Mouse (Mus musculus): ENCODE data around the gene Pga5.

Pga5 gene

DNA sequence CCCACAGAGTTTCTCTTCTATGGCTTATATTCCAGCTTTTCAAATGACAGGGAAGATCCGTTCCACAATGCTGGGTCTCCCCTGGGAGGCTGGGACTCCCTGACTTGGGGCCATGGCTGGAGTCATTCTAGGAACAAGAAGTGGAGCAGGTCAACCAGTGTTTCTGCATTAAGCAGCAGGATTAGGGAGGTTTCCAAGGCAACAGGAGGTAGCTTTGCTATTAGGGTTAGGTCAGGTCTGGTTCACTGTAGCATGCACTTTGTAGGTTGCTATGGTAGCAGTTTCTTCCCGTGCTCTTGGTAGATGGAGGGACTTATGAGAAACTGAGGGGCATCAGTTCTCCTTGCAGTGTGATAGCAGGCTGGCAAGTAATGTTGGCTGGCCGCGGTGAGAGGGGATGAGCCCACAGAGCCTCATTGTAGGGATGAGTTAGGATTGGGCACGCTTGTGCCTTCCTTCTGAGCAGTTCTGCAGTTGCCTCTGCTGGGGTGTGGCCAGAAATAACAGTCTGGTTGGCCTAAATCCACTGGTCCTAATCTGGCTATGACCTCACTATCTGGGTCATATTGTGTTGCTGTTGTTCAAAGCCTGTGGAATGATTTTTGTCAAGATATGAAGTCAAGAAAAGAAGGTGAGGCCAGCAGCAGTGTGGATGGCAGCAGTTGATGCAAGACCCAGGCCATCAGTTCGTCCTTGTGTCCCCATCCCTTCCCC, 23.3 kb upstream of the Pga5 start:
- no peak for DNase-seq

GRCm38 (mm10) chr19:10699851-10700250, 22.0 kb upstream of the Pga5 start:
- no peak for DNase-seq

GRCm38 (mm10) chr19:10698131-10698991, 20.5 kb upstream of the Pga5 start:
- DNase-seq: no peak

GRCm38 (mm10) chr19:10695801-10696200, 17.9 kb upstream of the Pga5 start:
- no peak for DNase-seq

GRCm38 (mm10) chr19:10693926-10694682, 16.2 kb upstream of the Pga5 start:
- DNase-seq: no peak

DNA sequence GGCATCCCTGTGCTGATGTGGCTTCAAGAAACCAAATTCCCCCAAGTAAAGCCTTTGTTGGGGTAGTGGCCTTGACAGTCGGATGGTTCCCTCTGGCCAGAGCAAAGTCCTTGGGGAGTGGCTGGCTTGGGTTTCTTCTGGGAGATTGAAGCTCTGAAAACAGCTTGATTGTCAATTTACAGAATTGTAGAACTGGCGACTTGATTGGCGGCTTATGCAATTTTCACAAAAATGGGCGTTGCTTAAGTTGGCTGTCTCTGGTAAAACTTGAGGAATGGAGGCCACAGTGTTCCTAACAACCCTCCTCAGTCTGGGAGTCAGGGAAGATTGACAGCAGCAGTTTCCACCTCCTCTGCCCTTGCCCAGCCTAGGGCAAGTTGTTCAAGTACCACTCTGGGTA, 14.5 kb upstream of the Pga5 start:
- DNase-seq: no peak

DNA sequence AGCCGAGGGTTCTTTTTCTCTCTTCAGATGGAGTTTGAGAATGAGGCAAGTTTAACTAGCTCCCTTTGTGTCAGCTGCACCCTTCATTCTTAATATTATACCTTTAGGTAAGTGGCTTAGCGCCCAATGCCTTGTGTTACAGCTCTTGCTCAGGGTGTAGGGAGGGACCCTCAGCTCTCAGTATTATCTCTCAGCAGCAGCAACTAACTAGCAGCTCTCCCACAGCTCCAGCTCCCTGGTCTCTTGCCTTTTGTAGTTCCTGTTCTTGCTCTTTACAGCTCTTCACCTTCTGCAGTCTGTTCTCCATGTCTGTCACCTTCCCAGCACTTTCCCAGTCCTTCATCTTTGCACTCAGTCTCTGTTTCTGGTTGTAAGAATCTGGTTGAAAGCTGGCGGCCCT, 13.8 kb upstream of the Pga5 start:
- DNase-seq: no peak

GRCm38 (mm10) chr19:10691121-10691520, 13.2 kb upstream of the Pga5 start:
- no peak for DNase-seq

DNA sequence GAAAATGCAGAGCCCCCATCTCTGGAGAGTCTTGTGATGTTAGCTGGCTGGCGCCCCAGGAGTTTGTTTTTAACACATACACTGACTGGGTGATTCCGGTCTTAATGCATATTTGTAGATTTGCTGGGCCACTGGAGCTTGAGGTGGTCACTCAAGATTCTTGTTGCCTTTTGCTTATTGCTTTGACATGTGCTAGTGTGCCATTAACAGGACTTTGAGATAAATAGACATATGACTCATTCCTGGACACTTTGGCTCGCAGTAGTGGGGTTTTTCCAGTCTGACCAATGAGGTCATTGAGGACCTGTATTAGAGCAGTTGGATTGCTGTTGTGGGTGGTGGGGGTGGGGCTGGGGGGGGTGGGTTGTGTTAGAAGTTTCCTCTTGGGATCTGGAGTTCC, 12.5 kb upstream of the Pga5 start:
- no peak for DNase-seq

GRCm38 (mm10) chr19:10689470-10690166, 11.7 kb upstream of the Pga5 start:
- DNase-seq: no peak

GRCm38 (mm10) chr19:10688537-10689352, 10.9 kb upstream of the Pga5 start, which contains the start of gene Vps37c:
Gene Vps37c, plus strand, starts transcription at chr19:10688735.
- peak; percentile 98 for DNase-seq

DNA sequence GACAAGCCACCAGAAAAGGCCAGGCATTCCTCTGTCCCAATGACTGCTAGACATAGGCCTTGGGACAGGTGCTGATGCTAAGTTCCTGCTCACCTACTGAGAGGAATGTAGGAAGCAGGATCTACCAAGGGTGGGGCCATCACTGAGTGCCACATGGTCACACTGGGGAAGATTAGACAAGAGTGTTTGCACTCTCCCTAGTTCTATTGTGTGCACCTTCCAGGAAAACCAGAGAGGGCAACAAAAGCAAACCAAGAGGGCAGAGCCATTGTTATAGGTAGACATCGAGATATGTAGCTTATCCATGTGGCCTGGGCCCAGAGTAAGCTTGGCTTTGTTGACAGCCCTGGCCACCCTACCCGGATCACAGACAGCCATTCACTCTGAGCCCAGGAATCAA, 7.9 kb upstream of the Pga5 start:
- no peak for DNase-seq

DNA sequence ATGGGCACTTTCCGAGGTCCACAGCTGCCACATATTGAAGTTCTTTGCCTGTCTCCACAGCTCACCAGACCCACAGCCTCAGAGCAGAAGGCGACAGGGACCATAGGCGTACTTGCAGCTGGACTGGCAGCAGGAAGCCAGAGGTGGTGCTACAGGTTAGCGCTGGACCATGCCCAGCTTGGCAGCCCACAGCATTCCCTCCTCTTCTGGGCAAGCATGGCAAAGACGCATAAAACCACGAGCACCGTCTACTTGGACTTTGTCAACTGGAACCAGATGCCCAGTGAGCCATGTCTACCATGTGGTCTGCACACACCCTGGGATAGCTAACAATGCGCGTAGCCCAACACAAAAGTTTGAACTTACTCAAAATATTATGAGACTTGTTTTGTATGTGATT, 7.2 kb upstream of the Pga5 start:
- DNase-seq: no peak

- DNase-seq: no peak
Observed at GRCm38 (mm10) chr19:10681571-10681970, 3.7 kb upstream of the Pga5 start.

DNA sequence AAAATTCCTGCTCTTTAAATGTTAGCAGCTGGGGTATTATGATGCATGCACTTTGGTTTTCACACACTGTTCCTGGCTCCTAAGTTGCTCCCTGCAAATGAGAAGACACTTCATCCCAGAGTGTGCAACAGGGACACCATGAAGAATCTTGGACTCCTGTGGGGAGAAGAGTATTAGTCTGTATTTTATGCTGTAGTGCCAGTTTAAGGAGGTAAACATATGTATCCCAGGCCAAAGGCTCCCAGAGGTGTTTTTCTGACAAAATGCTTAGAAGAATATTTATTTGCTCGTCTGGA, 849 bp upstream of the Pga5 start:
- DNase-seq: no peak

DNA sequence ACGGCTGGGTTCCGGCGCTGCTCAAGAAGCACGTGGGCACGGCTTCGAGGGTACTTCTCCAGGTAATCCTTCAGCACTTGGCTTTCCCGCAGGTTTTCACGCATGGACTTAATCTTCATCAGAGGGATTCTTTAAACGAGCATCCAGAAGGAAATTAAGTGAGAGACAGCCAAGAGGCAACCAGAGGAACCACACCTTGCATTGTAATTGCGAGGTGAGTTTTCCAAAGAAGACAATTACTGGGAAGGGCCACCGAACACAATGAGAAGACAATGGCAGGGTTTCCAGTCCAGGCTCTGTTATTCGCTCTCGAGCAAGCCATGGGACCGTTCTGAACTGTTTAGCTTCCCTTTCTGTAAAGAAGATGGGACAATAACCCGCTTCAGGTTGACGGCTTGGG, 1.2 kb downstream of the Pga5 start:
- DNase-seq: no peak

GRCm38 (mm10) chr19:10673275-10673674, 4.6 kb downstream of the Pga5 start:
- no peak for DNase-seq

GRCm38 (mm10) chr19:10671854-10672417, 5.9 kb downstream of the Pga5 start:
- DNase-seq: no peak

DNA sequence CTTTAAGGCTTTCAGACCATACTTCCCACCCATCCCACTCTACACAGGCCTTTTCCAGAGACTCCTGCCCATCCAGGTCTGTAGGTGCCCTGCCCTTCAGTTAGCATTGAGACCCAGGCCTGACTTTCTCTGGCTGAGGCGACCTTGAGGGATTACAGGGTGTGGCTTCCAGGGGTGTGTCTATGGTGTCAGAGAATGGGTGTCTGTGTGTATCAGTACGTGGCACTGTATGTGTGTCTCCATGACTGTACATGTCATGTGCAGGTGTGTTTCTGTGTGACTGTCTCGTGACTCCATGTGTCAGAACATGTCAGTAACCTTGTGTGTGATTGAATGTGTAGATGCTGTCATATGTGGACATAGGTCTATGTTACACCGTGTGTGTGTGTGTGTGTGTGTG, 6.6 kb downstream of the Pga5 start:
- no peak for DNase-seq

DNA sequence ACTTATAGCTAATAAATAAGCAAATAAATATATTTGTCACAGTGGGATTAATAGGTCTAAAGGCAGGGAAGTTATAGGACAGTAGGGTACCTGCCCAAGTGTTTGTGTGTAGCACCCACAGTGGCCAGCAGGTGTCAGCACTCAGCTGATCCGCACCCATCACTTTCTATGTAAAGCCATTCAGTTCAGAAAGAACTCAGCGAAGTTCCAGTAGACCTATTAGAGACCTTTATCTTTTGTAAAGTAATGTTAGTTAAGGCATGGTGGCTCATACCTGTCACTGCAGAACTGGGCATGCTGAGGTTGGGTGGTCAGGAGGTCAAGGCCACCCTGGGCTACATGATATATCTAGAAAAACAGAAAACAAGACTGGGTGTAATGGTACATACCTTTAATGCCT, 12.4 kb downstream of the Pga5 start:
- DNase-seq: peak; percentile 86

- no peak for DNase-seq
Observed at GRCm38 (mm10) chr19:10665093-10665492, 12.8 kb downstream of the Pga5 start.

DNA sequence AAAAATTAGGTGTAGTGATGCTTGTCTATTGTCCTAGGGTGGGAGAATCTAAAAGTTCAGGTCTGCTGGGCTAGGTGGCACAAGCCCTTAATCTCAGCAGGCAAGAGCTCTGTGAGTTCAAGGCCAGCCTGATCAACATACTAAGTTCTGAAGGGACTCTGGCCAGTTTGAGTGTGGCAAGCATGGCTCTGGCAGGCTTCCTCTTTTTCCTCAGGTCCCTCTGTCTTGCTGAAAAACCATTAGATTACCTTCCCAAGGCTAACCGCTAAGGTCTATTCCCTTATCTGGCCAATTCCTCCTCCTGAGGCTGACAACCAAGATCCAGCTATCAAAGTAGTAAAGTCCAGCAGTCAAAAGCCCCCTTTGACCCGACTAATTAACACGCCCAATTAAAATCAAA, 15.2 kb downstream of the Pga5 start:
- DNase-seq: no peak
